Mouse (Mus musculus): Measurements from ENCODE around the gene Gm8068. TPM values are rescaled to one million over a fixed set of nuclear protein-coding genes. Genes with fewer than 3 reads are reported as not detected.
"Not testable (repeated sequence)": the region's sequence is repeated elsewhere in the genome, so short reads cannot be mapped to it uniquely, and the experiment has no call there.

Gm8068 gene
- not detected for total RNA-seq (2021)

DNA sequence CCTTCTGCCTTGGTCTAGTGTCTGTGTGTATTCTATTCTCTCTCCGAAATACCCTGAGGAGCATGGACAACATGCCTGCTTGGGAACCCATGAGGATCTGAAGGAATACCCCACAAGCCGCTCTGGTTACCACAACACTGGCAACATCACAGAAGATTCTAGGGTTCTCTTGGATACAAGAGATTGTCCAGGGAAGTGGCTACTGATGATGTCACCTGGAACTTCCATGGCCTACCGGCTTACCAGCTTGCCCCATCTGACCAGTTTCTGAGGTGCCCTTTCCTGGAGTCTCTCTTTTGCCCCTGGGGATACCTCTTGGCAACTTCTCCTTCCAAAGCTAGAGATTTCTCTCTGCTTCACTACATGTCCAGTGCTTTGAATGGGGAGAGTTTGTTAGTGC, at the start of gene Gm8068:
Gene Gm8068, minus strand, starts transcription at position 101 of the 400 bp plus-strand sequence.
- intact Hi-C loops (cut with DNase I); DNase-seq: not testable (repeated sequence)

DNA sequence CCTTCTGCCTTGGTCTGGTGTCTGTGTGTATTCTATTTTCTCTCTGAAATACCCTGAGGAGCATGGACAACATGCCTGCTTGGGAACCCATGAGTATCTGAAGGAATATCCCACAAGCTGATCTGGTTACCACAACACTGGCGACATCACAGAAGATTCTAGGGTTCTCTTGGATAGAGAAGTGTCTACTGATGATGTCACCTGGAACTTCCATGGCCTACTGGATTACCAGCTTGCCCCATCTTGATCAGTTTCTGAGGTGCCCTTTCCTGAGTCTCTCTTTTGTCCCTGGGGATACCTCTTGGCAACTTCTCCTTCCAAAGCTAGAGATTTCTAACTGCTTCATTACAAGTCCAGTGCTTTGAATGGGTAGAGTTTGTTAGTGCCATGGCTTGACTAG, 48.8 kb upstream of the Gm8068 start, which contains the start of gene Gm7929:
Gene Gm7929, minus strand, starts transcription at position 101 of the 400 bp plus-strand sequence.
- intact Hi-C loops (cut with DNase I); DNase-seq: not testable (repeated sequence)

DNA sequence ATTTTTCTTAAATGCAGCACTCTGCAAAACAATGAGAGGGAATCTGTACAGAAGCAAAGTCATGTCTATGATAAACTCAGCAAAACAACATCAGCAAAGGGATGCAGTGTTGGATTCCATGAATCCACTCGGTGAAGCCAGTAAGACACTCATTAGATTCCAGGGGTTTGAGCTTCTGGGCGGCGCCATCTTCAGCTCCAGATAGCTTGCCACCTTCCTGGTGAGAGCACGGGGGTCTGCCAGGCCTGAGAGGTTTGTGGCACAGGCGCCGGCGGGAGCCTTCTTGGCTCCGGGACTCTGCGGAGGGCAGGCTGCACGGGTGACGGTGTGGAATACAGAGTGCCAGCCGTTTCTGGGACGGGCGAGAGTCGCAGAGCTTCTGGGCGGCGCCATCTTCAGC, 21.8 kb upstream of the Gm8068 start:
- intact Hi-C loops (cut with DNase I): not testable (repeated sequence)

DNA sequence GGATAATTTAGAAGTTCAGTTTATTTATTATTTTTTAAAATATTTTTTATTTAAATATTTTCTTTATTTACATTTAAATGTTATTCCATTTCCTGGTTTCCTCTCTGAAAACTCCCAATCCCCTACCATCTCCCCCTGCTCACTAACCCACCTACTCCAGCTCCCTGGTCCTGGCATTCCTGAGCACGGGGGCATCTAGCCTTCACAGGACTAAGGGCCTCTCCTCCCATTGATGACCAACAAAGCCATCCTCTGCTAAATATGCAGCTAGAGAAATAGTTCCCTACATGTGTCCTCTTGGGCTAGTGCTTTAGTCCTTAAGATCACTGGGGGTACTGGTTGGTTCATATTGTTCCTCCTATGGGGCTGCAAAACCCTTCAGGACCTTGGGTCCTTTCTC, 15.5 kb upstream of the Gm8068 start:
- intact Hi-C loops (cut with DNase I); DNase-seq: not testable (repeated sequence)

More for the DNA sequence above, 21.8 kb upstream of the Gm8068 start:
- not testable (repeated sequence) for DNase-seq

DNA sequence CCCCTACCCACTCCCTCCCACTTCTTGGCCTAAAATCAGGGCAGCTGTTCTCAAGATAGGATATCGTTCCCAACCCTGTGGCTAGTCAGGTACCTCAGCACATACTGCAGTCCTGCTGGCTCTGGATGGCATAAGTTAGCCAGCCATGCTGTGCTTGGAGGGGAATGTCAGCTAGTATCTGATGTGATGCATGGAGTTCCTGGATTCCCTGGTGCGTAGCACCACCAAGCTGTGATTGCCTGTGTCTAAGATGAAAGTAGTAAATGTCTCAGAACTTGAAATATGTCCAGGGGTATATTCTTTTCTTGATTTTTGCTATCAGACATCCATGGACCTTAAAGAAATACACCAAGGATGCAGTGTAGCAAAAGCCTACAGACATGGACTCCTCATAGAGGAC, 53.5 kb downstream of the Gm8068 start:
- DNase-seq; intact Hi-C loops (cut with DNase I): not testable (repeated sequence)

Other genes starting within 250 kb of the Gm8068 start
- gene Gm7954, start 248.4 kb downstream of the Gm8068 start, total RNA-seq (2021): not detected
- not detected for gene Gm3486, start 212.4 kb downstream of the Gm8068 start, total RNA-seq (2021)
- gene Gm7970, start 146.3 kb downstream of the Gm8068 start, total RNA-seq (2021): not detected
- gene 1700049E17Rik2, start 128.7 kb downstream of the Gm8068 start, total RNA-seq (2021): 1 to 10 TPM; 1.0 to 1.1 TPM
- gene Gm3072, start 77.3 kb downstream of the Gm8068 start, total RNA-seq (2021): not detected
- not detected for gene Gm3676, start 55.4 kb downstream of the Gm8068 start, total RNA-seq (2021)
- gene Gm7929, start 48.7 kb upstream of the Gm8068 start, total RNA-seq (2021): not detected
- gene Gm47189, start 70.6 kb upstream of the Gm8068 start, total RNA-seq (2021): not detected
- not detected for gene Gm7980, start 205.4 kb upstream of the Gm8068 start, total RNA-seq (2021)
- gene 1700049E17Rik1, start 223.1 kb upstream of the Gm8068 start, total RNA-seq (2021): not detected
- gene 1700024B05Rik, start 242.1 kb upstream of the Gm8068 start, total RNA-seq (2021): not detected

Measured in left cerebral cortex, postnatal 4 days (tissue).